ENCODE assay signal across 8 mouse cellular contexts in genomic region chr17:28007179-28007811, GRCm38 (mm10).
DNase-seq lines count a peak whose midpoint lies in the region; ATAC-seq lines count a peak whose summit lies in the region.

No protein-coding gene starts in this region.

- peak overlapping the region; percentile 21 for H3K4me3 ChIP-seq in embryonic facial prominence, embryonic 13.5 days
- H3K4me3 ChIP-seq in heart, embryonic 13.5 days: peak overlapping the region; percentile 38
- peak overlapping the region; percentile 9; the same call in 1 of the 2 replicates for H3K4me3 ChIP-seq in kidney, embryonic 14.5 days (ENCODE audit: low read length)

- H3K9ac ChIP-seq in embryonic facial prominence, embryonic 13.5 days: peak overlapping the region; percentile 65
- peak overlapping the region; percentile 78 for H3K9ac ChIP-seq in heart, embryonic 13.5 days
- peak overlapping the region; percentile 50; the same call in 1 of the 2 replicates for H3K9ac ChIP-seq in kidney, embryonic 14.5 days (ENCODE audit: low read depth, low read length)

- no peaks in the 10 kb centered on the region for H3K27me3 ChIP-seq in embryonic facial prominence, embryonic 13.5 days
- no peaks in the 10 kb centered on the region for H3K27me3 ChIP-seq in heart, embryonic 13.5 days (replicated peaks)
- no peaks in the 10 kb centered on the region for H3K27me3 ChIP-seq in kidney, embryonic 14.5 days (ENCODE audit: control insufficient read depth, insufficient read depth, low read length)

- 10% methylated on average over 29 of the region's 29 CpGs for WGBS in embryonic facial prominence, embryonic 13.5 days
- WGBS in heart, embryonic 13.5 days: 17% methylated on average over 29 of the region's 29 CpGs
- WGBS in kidney, embryonic 14.5 days: 15% methylated on average over 29 of the region's 29 CpGs

- peak; percentile 58 to 83 for DNase-seq in adrenal gland, adult (ENCODE audit: inconsistent age in 2 of 2, low spot score in 1 of 2)
- no peak for DNase-seq in adrenal gland, postnatal 4 days (ENCODE audit: low spot score in 2 of 2)
- peak; percentile 81 for DNase-seq in lung, postnatal 10 days
- peak; percentile 49 for DNase-seq in ovary, postnatal 36 days (ENCODE audit: low spot score)
- DNase-seq in cerebellum, adult 18-20 months: no peak

- H3K4me2 ChIP-seq in embryonic facial prominence, embryonic 13.5 days: peak overlapping the region; percentile 54
- H3K4me2 ChIP-seq in heart, embryonic 13.5 days: peak overlapping the region; percentile 65
- peak overlapping the region; percentile 39 for H3K4me2 ChIP-seq in kidney, embryonic 14.5 days (replicated peaks; ENCODE audit: low read depth, low read length)

- no peaks in the 10 kb centered on the region for H3K9me3 ChIP-seq in embryonic facial prominence, embryonic 13.5 days
- H3K9me3 ChIP-seq in heart, embryonic 13.5 days: no peaks in the 10 kb centered on the region
- no peaks in the 10 kb centered on the region for H3K9me3 ChIP-seq in kidney, embryonic 14.5 days (ENCODE audit: control insufficient read depth, low read length)

- peak overlapping the region; percentile 90 for H3K27ac ChIP-seq in embryonic facial prominence, embryonic 13.5 days
- peak overlapping the region; percentile 90 for H3K27ac ChIP-seq in heart, embryonic 13.5 days (replicated peaks)
- H3K27ac ChIP-seq in kidney, embryonic 14.5 days (ENCODE audit: low read depth, low read length): peak overlapping the region; percentile 68

- peaks cover 62% of the 10 kb centered on the region for H3K4me1 ChIP-seq in embryonic facial prominence, embryonic 13.5 days
- peaks cover 60% of the 10 kb centered on the region for H3K4me1 ChIP-seq in heart, embryonic 13.5 days
- H3K4me1 ChIP-seq in kidney, embryonic 14.5 days (ENCODE audit: control insufficient read depth, insufficient read depth, low read length): peaks cover 29% of the 10 kb centered on the region

- peaks cover 15% of the 10 kb centered on the region; the same call in 1 of the 2 replicates for H3K36me3 ChIP-seq in embryonic facial prominence, embryonic 13.5 days
- H3K36me3 ChIP-seq in heart, embryonic 13.5 days: peaks cover 7% of the 10 kb centered on the region
- H3K36me3 ChIP-seq in kidney, embryonic 14.5 days (ENCODE audit: control insufficient read depth, insufficient read depth, low read length): peaks cover 9% of the 10 kb centered on the region; the same call in 1 of the 2 replicates

- 0 out of 2 replicates have a peak, but pooled peaks have one; percentile 7 for ATAC-seq in embryonic facial prominence, embryonic 13.5 days (ENCODE audit: insufficient number of reproducible peaks, insufficient read depth, low FRiP score, low TSS enrichment, low read depth)
- ATAC-seq in heart, embryonic 13.5 days (ENCODE audit: extremely low read depth, insufficient number of reproducible peaks, low FRiP score, low TSS enrichment): peak; percentile 38; the same call in 1 of the 2 replicates
- ATAC-seq in kidney, embryonic 14.5 days (ENCODE audit: low FRiP score, low TSS enrichment): peak; percentile 55

Comparison
In these comparisons a context has a peak if more than half of its experiments do, and no peak if none do; other contexts are left out.
1. DNase-seq: peak in adrenal gland, adult (2 of 2), lung, postnatal 10 days (single experiment) and ovary, postnatal 36 days (single experiment); none in adrenal gland, postnatal 4 days (0 of 2) and cerebellum, adult 18-20 months (0 of 2).
2. Peak in every context shown above with its lines, with median percentiles within 50 percentile points of each other: ATAC-seq, H3K27ac ChIP-seq, H3K4me2 ChIP-seq, H3K4me3 ChIP-seq and H3K9ac ChIP-seq.